ENCODE assay signal across 22 mouse cellular contexts in the genomic region with DNA sequence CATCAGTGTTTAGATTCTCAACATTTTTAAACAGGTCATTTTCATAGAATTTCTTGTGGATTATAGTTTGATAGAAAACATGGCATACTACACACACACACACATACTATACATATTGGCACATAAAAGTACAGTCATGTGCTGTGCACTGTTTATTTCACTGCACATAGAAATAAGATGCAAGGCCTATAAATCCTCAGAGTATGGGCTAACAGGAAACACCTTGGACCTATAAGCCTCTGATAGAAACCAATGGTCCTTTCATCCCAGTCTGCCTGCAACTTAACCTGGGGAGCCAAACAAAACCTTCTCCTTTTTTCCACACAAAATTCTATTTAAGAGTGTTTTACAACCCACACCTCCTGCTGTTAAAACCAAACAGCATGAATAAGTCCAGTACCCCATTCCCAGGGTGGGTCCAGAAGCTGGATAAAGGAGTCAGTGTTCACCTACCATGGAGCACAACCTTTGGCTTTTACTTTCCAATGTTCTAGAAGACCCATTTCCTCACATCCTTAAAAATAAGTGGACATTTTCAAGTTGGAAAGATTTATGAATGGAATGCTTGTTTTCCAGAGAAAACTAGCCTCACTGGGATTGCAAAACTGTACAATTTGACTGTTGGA.
DNase-seq lines count a peak whose midpoint lies in the region; ATAC-seq and TF ChIP-seq lines count a peak whose summit lies in the region.
"Had no signal": no experiment of that assay in that cellular context is flagged by ENCODE, and none has a peak within 500 bp of the region (broad histone marks: within the 10 kb centered on the region; RNA-seq: fewer than 3 reads in every experiment).

No protein-coding gene starts in this region.

- ATAC-seq in limb, embryonic 12.5 days (ENCODE audit: insufficient number of reproducible peaks, insufficient read depth, low FRiP score, low TSS enrichment, low read depth): peak; percentile 89
- ATAC-seq in limb, embryonic 14.5 days (ENCODE audit: low FRiP score, low read depth): peak; percentile 60; the same call in 1 of the 2 replicates
- ATAC-seq in inflammation-experienced regulatory T-cells, adult 6 months: no peak
- ATAC-seq: forebrain, embryonic 14.5 days; forebrain, embryonic 16.5 days had no signal

- no peaks in the 10 kb centered on the region for H3K36me3 ChIP-seq in limb, embryonic 12.5 days
- H3K36me3 ChIP-seq in limb, embryonic 14.5 days (ENCODE audit: control insufficient read depth, insufficient read depth, low read length): no peaks in the 10 kb centered on the region
- H3K36me3 ChIP-seq: embryonic facial prominence, embryonic 13.5 days; embryonic facial prominence, embryonic 15.5 days; forebrain, embryonic 10.5 days; forebrain, embryonic 12.5 days had no signal

- H3K9me3 ChIP-seq in limb, embryonic 12.5 days: no peaks in the 10 kb centered on the region
- H3K9me3 ChIP-seq in limb, embryonic 14.5 days (ENCODE audit: control insufficient read depth, low read length): no peaks in the 10 kb centered on the region
- H3K9me3 ChIP-seq: embryonic facial prominence, embryonic 13.5 days; embryonic facial prominence, embryonic 15.5 days; forebrain, embryonic 10.5 days; forebrain, embryonic 12.5 days had no signal

- DNase-seq in forelimb bud, embryonic 11.5 days (ENCODE audit: low read depth, low spot score): peak; percentile 38
- DNase-seq in limb, embryonic 14.5 days (ENCODE audit: low spot score): peak; percentile 23
- DNase-seq in lung, postnatal 14 days: no peak
- DNase-seq in cerebellum, adult 11-12 months: no peak
- DNase-seq: adrenal gland, adult 8-10 months; adrenal gland, postnatal 14 days; adrenal gland, postnatal 36 days; cerebellum, adult 18-20 months; cerebellum, adult 8-10 months; cerebellum, adult 9-11 months; cerebellum, postnatal 14 days; cerebellum, postnatal 36 days; embryo, embryonic 11 days had no signal

- no peak overlapping the region for H3K4me3 ChIP-seq in limb, embryonic 12.5 days (replicated peaks)
- H3K4me3 ChIP-seq in limb, embryonic 14.5 days (replicated peaks; ENCODE audit: low read length): no peak overlapping the region
- H3K4me3 ChIP-seq: embryonic facial prominence, embryonic 13.5 days; embryonic facial prominence, embryonic 15.5 days; erythroblast, embryonic 14.5 days; forebrain, embryonic 10.5 days; forebrain, embryonic 12.5 days had no signal

- TF ChIP-seq POLR2A in limb, embryonic 14.5 days (IDR thresholded peaks at IDR 0.05; ENCODE audit: borderline replicate concordance, extremely low read depth, insufficient read depth, insufficient read length): no peak

- 0 out of 2 replicates have a peak overlapping the region, but pooled peaks have one; percentile 77 for H3K27ac ChIP-seq in limb, embryonic 12.5 days
- H3K27ac ChIP-seq in limb, embryonic 14.5 days (replicated peaks; ENCODE audit: low read depth, low read length): 0 out of 2 replicates have a peak overlapping the region, but pooled peaks have one; percentile 8
- H3K27ac ChIP-seq: embryonic facial prominence, embryonic 13.5 days; embryonic facial prominence, embryonic 15.5 days; forebrain, embryonic 10.5 days; forebrain, embryonic 12.5 days had no signal

- H3K4me2 ChIP-seq in limb, embryonic 12.5 days: no peak overlapping the region
- H3K4me2 ChIP-seq in limb, embryonic 14.5 days (replicated peaks; ENCODE audit: low read depth, low read length, severe bottlenecking): no peak overlapping the region
- H3K4me2 ChIP-seq: embryonic facial prominence, embryonic 13.5 days; embryonic facial prominence, embryonic 15.5 days; forebrain, embryonic 12.5 days had no signal

- no peaks in the 10 kb centered on the region for H3K27me3 ChIP-seq in limb, embryonic 12.5 days
- H3K27me3 ChIP-seq in limb, embryonic 14.5 days (ENCODE audit: control insufficient read depth, insufficient read depth, low read length): no peaks in the 10 kb centered on the region
- H3K27me3 ChIP-seq: embryonic facial prominence, embryonic 13.5 days; embryonic facial prominence, embryonic 15.5 days; forebrain, embryonic 12.5 days had no signal

- H3K4me1 ChIP-seq in limb, embryonic 12.5 days (replicated peaks): 0 out of 2 replicates have a peak, but pooled peaks cover 4% of the 10 kb centered on the region
- H3K4me1 ChIP-seq in limb, embryonic 14.5 days (ENCODE audit: control insufficient read depth, insufficient read depth, low read length): 0 out of 2 replicates have a peak, but pooled peaks cover 2% of the 10 kb centered on the region
- H3K4me1 ChIP-seq: embryonic facial prominence, embryonic 13.5 days; embryonic facial prominence, embryonic 15.5 days; forebrain, embryonic 10.5 days; forebrain, embryonic 12.5 days had no signal

- no peak overlapping the region for H3K9ac ChIP-seq in limb, embryonic 12.5 days (replicated peaks)
- no peak overlapping the region for H3K9ac ChIP-seq in limb, embryonic 14.5 days (ENCODE audit: low read depth, low read length, severe bottlenecking)
- H3K9ac ChIP-seq: embryonic facial prominence, embryonic 13.5 days; embryonic facial prominence, embryonic 15.5 days; forebrain, embryonic 12.5 days had no signal

Comparison
In these comparisons a context has a peak if more than half of its experiments do, and no peak if none do; other contexts are left out.
1. DNase-seq: peak in forelimb bud, embryonic 11.5 days (single experiment) and limb, embryonic 14.5 days (single experiment); none in lung, postnatal 14 days (single experiment) and cerebellum, adult 11-12 months (single experiment).